Mouse (Mus musculus) erythroblast, adult 5-6 weeks (primary cell): ENCODE measurements around the gene Larp1b. TPM values are rescaled to one million over a fixed set of nuclear protein-coding genes. Genes with fewer than 3 reads are reported as not detected.
"Not testable (repeated sequence)": the region's sequence is repeated elsewhere in the genome, so short reads cannot be mapped to it uniquely, and the experiment has no call there.

Source experiments
- ATAC-seq: replicated peaks from 2 replicates; pipeline ENCODE4 v1.8.0; 2016; ENCODE audit warnings: moderate number of reproducible peaks, mild to moderate bottlenecking, moderate TSS enrichment, inconsistent platforms; ENCODE audit not compliant: poor library complexity, low FRiP score, severe bottlenecking
- total RNA-seq, 2 experiments: library from RNA; stranded (forward) in 1 of 2; stranded (reverse) in 1 of 2; fragments of 150-400 nt in 1 of 2; fragments of 200-764, 138-1000 nt in 1 of 2; gene quantifications; 2 replicates each; pipeline versions ENCODE4 v1.2.3 to v1.2.4; 2015 to 2017; ENCODE audit warnings: low replicate concordance in 2 of 2

Gene Larp1b
- total RNA-seq (2015; ENCODE audit: low replicate concordance) (36.2 and 46.3 TPM in 2 replicates), total RNA-seq (2017; ENCODE audit: low replicate concordance) (48.1 and 70.5 TPM in 2 replicates)

DNA sequence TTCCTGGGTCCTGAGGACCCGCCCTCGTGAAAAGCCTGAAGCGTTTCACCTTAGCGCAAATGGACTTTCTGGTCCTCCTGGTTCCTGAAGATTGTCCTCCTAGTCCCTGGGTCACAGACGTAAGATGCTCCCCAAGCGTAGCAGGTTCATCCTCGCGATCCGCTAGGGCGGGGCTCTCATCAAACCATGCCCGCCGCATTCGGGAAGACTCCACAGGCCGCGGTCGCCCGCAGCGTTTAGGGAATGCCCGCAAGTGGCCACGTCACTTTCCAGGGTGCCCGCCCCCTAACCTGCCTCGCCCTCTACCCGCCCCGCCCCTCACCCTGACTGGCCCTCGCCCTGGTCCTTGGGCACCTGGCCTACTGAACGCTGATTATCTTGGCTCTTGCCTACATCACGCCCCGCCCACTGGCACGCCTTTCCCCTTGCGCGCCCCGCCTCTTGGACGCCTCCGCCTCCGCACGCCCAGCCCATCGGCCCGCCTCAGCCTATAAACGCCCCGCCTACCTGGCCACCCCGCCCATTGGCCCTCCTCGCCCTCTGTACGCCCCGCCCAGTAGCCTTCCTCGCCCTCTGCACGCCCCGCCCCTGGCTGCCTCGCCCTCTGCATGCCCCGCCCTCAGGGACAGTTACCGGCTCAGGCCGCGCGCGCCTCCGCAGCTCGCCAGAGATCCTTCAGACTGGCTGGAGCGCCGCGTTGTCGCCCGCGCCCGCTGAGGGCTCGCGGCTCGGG lies at the start of gene Larp1b:
Gene Larp1b (plus strand): TSS at position 659 of the 733 bp plus-strand sequence.
- ATAC-seq = peak; percentile 89

DNA sequence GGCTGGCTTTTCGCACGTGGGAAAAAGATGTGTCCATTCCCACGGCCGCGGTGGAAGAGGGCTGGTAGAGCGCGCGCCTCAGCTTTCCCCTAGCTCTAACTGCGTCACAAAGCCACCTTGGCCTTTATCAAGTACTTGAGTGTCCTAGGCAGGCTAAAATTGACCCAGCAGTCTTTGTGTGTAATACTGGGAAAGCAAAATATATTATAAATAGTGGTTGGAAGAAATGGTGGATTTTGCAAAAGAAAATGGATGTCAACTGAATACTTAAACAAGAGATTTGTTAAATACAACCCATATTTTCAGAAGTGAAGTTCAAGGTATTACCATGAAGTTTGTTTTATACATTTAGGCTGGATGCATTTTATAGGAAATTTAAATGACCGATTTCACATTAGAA lies 47.2 kb upstream of the Larp1b start, which contains the start of gene 1700034I23Rik:
Gene 1700034I23Rik (minus strand): TSS at position 101 of the 400 bp plus-strand sequence.
- not testable (repeated sequence) for ATAC-seq

DNA sequence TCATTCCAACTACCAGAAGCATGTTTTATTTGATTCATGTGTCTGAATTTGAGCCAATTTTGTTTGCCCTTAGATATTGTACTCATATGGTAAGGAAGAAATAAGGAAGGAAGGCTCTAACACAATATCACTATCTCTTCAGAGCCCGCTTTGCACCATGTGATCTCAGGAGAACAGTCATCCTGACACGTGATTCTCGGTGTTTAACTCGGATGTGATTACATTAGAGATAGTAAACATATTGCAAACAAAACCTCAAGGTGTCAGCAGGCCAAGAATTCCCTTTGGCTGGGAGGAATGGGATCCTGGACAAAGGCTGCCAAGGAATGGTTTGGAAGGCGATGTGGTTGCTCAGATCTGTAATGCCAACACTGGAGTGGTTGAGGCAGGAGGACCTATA lies 11.4 kb upstream of the Larp1b start:
- no peak for ATAC-seq

DNA sequence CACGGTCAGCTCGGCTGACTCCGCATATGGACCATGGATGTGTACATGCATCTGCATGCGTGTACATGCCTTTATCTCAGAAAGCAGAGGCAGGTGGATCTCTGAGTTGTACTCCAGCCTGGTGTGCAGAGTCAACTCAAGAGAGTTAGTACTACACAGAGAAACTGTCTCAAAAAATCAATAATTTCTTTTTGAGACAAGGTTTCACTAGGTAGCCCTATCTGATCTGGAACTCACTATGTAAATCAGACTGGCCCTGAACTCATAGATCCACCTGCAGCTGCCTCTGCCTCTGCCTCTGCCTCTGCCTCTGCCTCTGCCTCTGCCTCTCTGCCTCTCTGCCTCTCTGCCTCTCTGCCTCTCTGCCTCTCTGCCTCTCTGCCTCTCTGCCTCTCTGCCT lies 11.0 kb upstream of the Larp1b start:
- no peak for ATAC-seq

DNA sequence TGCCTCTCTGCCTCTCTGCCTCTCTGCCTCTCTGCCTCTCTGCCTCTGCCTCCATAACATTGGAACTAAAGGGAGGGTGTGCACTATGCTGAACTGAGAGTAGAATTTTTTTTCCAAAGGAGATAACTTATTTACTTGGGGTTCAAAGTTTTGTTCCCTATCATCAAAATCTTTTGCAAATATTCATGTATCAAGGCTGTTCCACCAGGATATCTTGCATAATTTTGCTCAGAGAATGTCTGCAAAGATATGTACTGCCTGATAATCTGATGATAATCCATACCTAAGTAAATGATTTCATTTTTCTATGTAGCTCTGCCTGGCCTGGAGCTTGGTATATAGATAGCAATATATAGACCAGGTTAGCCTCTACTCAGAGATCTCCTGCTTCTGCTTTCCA lies 10.6 kb upstream of the Larp1b start:
- ATAC-seq = no peak

DNA sequence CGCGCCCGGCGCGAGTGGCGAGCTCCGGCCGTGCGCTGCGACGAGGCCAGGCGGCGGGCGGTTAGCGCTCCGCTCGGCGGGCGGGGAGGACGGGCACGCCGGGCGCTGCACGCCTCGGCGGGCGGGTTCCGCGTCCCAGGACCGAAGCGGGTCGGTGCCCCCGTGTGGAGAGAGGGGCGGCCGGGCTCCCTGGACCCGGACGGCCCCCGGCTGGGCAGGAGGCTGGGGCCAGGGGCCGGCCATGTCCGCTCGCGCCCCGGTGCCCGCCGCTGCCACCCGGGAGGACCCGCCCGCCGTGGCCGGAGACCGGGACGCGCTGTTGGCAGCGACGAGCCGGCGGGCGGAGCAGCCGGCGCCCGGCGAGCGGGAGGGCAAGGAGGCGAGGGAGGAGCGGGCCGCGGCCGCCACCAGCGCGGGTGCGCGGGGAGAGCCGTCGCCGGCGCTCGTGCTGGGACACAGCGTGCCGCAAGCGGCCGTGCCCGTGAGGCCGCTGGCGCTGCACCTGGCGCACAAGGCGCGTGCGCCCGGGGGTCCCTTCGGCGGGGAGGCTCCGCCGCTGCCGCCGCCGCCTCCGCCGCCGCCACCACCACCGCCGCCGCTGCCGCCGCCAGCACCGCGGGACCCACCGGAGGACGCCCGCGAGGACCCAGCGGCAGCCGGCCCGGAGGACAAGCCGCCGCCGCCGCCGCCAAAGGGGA lies 424 bp downstream of the Larp1b start:
- ATAC-seq = no peak

DNA sequence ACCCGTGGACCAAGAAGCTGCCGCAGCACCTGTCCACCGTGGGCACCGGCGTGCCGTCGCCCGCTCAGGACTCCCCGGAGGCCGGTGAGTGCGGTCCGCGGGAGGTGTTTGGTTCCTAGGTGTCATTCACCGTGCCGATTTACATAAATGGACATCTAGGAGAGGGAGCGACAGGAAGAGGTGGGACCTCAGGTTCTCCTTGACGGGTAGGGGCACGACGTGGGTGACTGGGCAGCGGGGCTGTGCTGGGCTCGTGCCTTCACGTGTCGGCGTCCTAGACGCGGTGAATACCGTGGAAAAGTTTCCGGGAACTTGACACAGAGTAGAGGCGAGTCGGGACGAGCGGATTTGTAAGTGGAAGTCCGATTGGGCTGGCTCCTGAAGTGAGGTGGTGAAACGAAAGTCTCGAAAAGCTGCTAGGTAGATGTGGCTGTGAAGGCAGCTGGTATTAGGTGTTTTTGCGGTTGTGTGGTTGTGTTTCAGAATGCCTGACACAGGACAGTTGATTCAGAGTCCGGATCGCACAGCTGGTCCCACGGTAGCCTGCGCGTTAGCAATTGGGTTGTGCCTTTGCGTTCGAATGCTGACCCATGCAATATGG lies 1.1 kb downstream of the Larp1b start:
- peak; percentile 45 for ATAC-seq

DNA sequence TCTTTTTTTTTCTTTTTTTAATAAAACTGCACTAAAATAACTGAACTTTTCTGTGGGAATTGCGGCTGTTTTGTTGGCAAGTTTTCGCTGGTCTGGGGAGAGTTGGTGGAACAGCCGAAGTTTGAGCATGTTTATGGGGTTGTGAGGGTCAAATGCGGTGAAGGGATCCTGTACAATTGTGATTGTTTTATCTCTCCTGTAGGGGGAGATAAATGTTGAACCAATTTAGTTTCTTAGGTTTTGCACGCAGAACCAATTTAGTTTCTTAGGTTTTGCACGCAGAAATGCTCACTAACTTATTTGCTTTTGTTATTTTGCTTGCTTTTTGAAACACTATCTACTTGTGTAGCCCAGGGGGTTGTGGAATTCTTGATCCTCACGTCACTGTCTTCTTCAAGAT lies 1.7 kb downstream of the Larp1b start:
- ATAC-seq = no peak

DNA sequence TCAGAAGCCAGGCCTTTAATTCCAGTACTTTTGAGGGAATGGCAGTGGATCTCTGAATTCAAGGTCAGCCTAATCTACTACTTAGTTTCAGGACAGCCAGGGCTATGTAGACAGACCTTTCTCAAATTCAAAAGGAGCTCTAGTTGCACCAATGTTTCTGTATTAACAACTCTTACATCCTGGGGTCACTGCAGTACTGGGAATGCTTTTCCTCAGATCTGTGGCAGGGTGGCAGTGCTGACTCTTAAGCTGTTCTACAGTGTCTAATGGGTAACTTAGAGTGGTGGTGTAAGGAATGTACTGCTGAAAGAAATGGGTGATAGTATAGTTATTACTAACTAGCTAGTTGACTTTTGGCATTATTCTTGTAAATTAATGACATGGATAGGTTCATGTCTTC lies 3.0 kb downstream of the Larp1b start:
- ATAC-seq = no peak

DNA sequence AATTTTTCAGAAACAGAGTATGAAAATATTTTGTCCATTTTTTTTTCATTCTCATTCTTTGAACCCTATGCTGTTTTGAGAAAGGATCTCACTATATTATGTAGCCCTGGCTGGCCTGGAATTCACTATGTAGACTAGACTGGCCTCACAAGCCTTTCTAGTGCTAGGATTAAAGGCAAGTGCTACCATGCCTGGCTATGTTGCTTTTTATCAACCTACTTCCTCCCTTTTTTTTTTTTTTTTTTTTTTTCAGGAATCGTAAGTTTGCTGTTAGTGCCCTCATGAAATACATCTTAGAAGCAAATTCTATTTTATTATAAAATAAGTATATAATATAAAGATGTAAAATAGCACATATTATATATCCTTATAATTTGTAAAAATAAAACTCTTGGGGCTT lies 5.2 kb downstream of the Larp1b start:
- ATAC-seq = no peak

DNA sequence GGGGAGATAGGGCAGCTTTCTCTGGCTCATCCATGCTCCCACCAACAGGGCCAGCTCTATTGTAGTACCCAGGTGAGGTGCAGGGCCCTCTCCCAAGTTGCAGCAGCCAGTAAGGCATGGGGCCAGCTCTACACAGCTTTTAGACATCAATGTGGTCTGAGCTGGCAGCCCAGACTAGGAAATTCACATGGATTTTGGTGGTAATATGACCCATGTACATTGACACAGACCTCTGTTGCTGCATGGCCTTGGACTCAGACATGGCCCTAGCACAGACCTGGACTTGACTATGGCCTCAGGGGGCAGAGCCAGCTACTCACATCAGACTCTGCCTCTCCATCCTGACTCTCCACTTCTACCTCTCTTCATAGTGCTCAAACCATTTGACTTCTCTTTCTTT lies 9.2 kb downstream of the Larp1b start:
- ATAC-seq = no peak

DNA sequence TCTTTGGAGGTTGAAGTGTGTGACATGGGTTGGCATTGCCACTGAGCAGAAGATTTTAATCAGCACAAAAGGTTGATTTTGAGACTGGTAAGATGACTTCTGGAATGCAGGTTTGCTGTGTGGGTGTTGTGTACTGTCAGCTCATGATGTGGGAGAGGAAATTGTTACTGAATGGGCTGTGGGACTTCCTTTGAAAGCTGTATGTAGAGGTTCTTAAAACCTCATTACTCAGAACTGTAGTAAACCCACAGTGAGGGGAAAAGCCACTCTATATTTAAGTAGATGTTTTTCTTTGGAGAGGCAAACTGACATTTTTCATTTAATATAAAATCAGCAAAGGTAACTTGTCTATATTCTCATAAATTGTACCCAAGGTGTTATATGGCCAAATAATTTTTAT lies 31.1 kb downstream of the Larp1b start:
- no peak for ATAC-seq

DNA sequence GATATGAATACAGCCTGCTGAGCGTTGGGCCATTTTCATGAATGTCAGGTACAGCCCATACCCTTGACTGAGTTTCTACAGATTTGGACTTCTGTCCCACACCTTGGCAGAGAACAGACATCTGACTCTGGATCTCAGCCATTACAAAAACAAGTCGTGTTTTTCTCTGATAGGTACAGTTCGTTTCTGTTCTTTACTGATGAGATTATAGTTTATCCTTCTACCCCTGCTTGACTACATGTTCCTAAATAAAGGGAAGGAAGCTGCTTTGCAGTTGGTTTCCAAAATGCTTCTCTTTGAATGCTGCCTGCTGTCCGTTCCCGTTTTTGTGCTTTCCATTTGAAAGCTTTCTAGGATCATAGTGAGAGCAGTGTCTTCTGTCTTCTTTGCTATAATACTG lies 37.9 kb downstream of the Larp1b start:
- no peak for ATAC-seq

DNA sequence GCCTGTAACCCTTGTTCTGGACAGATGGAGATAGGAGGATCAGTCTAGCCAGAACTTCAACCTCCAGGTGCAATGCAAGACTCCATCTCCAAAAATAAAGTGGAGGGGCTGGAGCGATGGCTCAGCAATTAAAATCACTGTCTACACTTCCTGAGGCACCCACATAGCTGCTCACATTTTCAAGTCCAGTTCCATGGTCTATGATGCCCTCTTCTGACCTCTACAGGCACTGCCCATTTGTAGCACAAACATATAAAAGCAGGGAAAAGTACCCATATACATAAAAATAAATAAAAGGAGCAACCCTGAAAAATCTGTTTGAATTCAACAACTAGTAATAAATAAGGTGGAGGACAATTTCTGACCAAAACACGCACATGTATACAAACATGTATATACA lies 39.1 kb downstream of the Larp1b start:
- ATAC-seq = peak; percentile 64; the same call in 1 of the 2 replicates

DNA sequence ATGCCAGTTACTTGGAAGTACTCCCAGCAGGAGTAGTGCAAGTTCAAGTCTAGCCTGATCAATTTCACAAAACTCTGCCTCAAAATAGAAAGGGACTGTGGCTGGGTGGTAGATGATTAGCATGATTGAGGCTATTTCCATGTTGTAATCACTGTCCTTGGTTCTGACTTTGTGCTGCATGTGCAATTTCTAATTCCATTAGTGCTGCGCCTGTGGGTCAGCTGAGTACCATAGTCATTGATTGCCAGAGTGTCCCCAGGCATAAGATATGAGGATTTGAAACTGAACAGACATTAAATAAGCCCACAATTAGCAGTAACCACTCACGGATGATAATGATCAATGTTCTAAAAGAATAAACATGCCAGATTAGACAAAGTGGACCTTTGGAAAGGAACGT lies 41.9 kb downstream of the Larp1b start:
- no peak for ATAC-seq

DNA sequence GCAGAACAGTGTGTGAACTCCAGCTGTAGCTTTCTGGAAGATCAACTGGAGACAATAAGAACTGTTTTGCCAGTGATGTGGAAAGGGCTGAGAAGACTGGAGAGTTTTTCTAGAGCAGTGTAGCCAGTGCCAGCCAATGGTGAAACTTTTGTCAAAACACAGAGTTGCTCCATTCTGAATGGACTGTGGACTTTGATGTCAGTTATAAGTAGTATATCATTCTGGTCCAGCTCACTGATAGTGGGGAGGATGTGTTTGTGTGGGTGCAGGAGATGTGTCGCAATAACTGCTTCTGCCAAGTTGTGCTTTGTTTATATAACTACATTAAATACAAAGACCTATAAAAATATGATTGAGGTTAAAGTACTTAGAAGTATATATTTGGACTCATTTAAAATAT lies 45.5 kb downstream of the Larp1b start:
- ATAC-seq = no peak

DNA sequence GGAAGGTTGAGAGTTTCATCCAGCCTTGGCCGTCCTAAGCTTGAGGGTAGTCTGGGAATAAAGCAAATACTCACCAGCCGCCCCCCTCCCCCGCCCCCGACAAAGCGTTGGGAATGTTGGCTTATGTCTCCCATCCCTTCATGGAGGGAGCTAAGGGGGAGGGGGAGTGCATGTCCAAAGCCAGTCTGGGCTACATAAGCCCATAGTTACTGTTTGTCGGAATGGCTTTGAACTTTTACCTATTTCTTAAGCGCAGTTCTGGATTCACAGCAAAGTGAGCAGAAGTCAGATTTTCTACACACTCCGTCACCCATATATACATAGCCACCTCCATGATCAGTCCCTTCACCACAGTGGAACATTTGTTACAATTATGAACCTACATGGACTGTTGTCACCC lies 59.7 kb downstream of the Larp1b start:
- ATAC-seq = no peak

DNA sequence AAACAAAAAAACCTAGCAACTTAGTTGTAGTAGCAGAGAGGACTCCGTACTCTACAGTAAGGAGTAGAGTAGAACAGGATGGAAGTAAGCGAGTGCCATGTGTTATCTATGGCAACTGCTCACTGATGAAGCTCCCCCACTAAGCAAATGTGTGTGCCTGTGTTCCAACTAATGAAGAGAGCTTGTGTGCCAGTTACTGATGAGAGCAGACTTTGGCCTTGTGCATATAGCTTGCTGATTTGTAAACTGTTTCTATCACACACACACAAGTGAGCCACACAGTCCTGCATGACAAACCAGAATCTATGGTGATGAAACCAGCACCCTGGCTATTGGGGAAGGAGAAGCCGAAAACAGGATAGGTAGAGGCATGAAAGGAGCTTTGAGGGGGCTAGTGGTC lies 60.4 kb downstream of the Larp1b start:
- no peak for ATAC-seq

DNA sequence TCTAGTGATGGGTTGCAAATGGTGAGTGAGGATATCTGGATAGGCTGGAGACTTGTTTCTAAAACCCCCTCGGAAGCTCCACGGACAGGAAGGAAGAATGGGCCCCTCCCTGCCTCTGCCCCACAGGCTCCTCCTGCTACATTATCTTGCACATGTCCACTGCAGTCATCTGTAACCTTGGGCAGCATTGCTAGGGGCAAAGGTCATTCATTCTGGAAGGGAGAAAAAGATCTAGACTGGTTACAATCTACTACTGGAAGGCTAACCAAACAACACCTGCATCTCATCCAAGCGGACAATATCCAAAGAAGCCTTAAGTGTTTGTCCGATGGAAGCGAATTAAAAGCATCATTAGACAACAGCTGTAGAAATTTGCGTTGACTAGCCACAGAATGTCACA lies 61.1 kb downstream of the Larp1b start:
- ATAC-seq = no peak

DNA sequence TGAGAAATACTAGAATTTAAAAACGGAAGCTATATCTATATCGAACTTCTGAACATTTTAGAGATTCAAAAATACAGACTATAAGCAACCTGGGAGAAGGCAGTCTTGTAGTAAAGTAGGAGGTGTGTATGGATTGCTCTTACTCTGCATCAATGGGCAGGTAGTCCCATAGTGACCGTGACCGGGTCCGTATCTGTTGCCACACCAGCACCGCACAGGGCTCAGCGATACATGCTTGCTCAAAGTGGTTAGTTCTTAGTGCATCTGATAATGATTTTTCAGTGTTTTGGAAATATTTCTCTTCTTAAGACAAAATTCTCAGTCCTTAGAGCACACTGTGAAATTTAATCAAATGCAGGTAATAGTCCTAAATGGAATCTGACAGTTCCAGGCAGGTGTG lies 62.8 kb downstream of the Larp1b start:
- ATAC-seq = no peak

DNA sequence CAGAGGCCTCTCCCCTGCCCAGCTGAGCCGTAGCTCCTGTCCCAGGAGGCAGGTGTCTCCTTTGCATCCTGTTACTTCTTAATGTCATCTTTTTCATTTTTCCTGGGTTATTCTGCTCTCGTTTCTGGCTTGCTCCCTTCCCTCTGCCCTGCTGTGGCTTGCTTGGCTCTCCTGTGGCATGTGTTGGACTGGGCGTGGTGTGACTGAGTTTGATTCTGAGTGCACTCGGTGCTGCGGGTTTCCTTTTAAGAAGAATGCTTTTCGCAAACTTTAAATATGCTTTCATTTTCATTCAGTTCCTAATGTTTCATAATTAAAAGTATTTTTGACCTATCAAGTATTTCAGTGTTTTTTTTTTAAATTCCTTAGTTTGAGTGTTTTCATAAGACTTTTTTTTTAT lies 65.3 kb downstream of the Larp1b start:
- ATAC-seq = no peak
